Mouse (Mus musculus): ENCODE measurements around the gene Arhgap25.

The Arhgap25 gene

DNA sequence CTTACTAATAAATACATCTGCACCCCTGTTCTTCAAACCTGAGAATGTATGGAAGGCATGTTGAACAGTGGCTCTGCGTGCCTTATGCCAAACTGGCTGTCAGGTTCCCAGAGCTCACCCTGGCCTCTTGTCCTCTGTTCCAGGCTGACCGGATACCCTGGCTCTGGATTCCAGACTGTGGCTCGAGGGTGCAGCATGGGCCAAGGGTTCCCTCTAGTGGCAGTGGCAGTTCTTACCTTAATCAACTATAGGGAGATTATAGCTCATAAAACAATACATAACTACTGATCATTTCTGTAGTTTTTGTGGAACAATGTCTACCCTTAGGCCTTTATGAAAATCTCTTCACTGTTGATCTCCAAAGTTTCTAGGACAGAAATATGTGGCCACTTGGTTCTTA, 82.0 kb downstream of the Arhgap25 start:
- in situ Hi-C loops (cut with MboI, MseI) = loop anchor here (5.0 kb wide), 1 partner anchor 54 kb away; no protein-coding TSS in a partner anchor

DNA sequence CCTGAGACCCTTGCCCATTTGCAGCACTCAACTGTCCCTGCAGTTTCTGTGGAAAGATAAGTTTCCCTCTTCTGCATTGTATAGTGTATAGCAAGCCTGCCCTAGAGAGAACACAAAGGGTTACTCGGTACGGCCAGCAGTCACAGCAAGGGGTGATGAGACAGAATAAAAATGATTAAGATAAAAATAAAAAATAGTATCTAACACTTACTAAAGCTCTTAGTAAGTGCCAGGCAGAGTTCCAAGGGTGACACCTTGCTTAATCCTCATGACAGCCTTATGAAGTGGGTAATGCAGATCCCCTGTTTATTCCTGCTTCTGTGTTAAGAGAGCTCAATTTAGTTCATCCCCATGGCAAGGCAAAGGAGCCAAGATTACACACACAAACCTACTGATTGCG, 83.5 kb downstream of the Arhgap25 start:
- in situ Hi-C loops (cut with MboI, MseI) = no loop called here

DNA sequence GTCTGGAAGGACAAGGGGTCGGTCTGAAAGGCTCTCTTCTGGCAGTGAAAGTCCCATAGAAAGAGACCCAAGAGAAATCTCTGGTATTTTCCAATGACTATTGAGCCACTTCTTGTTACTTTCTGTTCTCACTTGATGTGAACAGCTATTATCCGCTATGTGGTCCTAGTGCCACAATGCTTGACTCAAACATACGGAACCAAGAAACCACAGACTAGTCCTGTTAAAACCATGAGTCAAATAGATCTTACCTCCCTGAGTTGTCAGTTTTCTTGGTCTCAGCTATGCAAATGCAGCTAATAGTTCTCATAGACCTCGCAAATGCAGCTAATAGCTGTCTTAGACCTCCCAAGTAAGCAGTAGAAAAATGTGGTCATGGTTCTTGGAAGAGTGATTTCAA, 85.8 kb downstream of the Arhgap25 start:
- in situ Hi-C loops (cut with MboI, MseI) = no loop called here

DNA sequence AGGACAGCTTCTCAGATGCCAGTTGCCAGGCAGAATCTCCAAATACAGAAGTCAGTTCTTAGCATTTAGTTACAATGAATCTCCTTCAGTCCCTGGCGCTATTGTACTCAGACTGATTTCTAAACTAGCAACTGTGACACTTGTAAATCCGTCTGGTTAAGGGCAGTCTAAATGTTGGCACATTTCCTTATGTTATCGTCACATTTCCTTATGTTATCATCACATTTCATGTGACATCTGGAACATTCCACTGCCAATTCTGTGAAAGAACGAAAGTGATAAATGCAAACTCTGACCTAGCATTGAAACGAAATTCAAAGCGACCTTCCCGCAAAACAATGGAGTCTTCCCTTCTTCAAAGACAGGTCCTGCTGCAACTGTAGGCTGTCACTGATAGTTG, 87.8 kb downstream of the Arhgap25 start:
- in situ Hi-C loops (cut with MboI, MseI) = no loop called here

DNA sequence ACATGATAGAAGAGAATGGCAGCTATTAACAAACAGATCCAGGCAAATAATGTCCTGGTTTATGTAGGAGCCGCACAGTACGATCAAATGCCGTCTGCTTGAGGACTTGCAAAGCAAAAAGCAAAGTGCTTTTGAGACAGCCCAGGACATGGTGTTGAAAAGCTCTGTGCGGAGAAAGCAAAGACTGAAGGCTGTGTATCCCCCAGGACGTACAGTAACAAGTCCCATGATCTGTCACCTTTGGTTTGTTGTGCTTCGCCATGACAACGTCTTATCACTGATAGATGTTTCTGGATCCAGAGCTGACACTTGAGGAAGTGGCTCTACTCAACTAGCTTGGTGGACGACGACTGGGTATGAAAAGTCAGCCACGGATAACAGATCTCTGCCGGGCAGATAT, 89.8 kb downstream of the Arhgap25 start:
- in situ Hi-C loops (cut with MboI, MseI) = no loop called here

DNA sequence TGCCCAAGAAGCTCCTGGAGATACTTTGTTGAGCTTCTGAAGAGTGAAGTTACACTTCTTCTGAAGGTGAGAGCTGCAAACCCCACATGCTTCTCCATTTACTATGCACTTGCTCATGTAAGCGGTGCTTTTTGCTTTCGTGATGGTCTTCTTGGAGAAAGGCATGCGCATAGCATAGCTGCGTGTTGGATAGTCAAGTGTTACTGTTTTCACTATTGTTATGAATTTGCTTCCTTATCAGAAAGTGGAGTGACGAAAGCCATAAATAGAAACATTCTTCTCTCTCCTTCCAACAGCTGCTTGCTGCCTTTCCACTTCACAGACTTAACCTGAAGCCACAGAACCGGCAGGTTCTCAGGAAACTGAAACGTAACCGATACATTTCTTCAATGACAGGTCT, 96.3 kb downstream of the Arhgap25 start:
- in situ Hi-C loops (cut with MboI, MseI) = no loop called here

DNA sequence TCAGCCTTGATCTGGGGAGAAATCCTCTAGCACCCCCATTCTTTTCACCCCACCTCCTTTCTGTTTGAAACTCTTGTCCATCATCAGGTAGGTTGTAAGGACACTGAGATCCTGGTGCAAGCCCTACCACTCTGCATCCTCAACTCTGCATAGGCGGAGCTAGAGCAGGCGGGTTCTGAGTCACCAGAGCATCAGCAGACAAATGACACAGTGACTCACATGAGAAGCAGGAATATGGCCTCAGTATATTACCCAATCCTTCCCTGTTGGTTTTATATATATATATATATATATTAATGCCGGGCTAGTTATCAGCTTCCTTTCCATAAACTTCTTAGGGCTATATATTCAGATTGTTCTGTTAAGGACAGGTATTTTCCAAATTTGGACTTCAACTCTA, 97.3 kb downstream of the Arhgap25 start:
- in situ Hi-C loops (cut with MboI, MseI) = no loop called here

DNA sequence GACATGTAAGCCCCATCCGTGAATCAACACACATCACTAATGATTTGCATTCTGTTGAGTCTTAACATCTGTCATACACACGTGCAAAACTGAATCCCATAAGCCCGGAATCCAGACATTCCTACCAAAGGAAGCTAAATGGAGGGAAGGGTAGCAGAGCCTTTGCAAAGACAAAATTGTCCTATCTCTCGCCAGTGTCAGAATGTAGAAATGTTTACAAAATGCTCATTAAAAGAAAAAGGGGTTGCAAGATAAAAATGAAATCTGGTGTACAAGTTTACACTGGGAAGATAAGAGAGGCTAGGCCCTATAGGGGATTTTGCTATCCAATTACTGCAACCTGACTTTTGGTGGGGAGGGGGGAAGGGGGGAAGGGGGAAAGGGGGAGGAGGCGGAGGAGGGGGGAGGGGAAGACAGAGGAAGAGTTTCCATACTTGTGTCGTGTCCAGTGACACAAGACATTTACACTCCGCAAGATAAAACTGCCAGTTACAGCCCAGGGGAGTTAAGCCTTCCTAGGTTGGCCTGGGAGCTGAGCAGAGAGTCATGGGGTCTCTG, 104.5 kb downstream of the Arhgap25 start, which contains the start of gene Bmp10:
TSS of gene Bmp10 (plus strand) at position 508 of the 558 bp plus-strand sequence.
- in situ Hi-C loops (cut with MboI, MseI) = no loop called here

DNA sequence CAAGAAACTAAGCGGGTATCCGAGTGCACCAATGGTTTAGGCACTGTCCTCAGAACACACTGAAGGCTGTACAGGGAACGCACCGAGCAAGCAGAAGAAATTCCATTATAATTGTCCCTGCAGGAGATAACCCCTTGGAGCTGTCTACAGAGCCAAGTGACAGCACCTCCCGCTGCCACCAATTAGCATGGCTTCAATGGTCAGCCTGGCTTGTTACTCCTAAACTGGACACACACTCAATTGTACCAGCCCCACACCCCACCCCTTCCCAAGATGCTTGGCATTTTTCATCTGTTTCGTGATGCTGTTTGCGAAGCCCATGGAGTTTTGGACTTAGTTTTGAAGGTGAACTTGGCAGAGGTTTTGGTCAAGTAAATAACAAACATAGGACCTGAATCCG, 105.4 kb downstream of the Arhgap25 start:
- in situ Hi-C loops (cut with MboI, MseI) = no loop called here

DNA sequence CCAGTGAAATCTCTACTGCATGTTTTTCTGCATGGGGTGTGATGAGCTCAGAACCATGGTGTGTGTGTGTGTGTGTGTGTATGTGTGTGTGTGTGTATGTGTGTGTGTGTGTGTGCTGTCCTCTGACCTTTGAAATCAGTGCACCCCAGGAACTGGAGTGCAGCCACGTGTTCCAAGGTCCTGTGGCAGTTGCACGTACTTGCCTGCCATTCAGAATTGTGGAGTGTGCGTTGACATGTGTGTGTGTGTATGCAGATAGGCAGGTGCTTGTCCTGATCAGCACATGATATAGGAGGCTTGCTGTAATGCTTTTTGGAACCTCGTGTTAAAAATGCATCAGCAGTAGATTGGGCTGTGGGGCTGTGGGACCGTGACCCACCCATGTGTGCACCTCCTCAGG, 106.1 kb downstream of the Arhgap25 start:
- in situ Hi-C loops (cut with MboI, MseI) = no loop called here

DNA sequence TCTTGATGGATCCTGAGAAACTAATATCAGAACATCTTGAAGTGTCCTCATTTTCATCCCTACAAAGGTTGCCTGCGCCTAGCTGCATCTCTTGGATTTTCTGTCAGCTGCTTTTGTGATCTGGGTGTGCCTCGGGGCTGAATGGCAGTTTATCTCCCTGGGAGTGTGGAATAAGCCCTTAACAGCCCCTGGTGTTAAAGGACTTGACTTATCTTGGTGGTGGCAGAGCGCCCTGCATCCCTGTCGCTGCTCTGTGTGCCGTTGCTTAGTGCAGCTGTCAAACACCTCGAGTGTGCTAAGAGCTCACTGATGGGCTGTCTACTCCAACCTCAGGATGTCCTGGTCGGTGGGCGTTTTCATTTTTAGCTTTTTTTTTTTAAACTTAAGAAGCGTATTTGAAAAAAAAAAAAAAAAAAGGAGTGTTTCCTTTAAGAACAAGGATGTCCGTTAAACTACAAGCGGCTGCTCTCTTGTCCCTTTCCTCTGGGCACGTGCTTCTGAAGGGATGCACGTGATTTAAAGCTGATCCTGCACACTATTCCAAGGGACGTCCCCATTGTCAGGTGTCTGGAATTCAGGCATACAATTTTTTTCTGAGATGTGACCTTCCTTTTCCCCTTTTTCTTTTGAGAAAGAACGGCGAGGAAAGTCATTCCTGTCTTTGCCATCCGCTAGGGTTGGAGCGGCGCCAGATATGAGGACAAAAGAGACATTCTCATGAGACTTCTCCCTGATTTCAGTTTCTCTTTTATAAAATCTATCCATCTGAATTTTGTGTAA, 108.8 kb downstream of the Arhgap25 start:
- in situ Hi-C loops (cut with MboI, MseI) = no loop called here

DNA sequence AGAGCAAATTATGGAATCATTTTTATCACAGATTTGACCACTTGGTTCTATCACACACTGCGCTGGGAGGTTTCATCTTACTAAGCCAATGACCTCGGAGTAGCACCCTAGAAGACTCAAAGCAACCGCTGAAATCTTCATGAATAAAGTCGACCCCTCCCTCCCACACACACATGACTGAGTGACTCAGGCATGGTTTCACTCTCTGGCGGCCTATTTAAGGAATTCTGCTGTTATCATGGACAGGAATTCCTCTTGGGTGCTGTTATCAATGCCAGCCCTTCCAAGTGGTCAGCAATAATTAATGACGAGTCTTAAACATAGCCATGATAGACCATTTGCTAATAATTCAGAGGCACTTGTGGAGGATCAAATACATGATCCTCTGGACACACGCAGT, 110.8 kb downstream of the Arhgap25 start:
- in situ Hi-C loops (cut with MboI, MseI) = no loop called here

DNA sequence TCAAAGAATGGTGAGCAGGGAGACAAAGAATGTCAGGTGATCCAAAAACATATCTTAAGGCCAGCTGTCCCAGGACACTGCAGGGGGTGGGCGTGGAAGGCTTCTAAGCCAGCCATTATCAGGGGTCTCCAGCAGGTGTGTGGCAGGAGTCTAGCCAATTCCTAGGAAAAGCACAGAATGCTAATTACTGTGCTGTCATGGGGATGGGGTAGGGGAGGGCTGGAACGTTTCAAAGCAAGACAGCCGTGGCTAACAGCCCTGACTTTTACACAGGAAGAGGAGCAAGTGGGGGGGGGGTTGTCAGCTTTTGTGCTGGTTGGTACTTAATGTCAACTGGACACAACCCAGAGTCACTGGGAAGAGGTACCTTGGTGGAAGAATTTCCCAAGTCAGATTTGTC, 121.0 kb downstream of the Arhgap25 start:
- in situ Hi-C loops (cut with MboI, MseI) = no loop called here

Measured in T-helper 2 cell (primary cell).